Mouse (Mus musculus) hindbrain, embryonic 11.5 days (tissue): ENCODE data around the gene Hcrt. TPM values are rescaled to one million over a fixed set of nuclear protein-coding genes. Genes with fewer than 3 reads are reported as not detected.

Experiments used
- ATAC-seq: fragments of 200-750 bp; cut with Nextera tagmentation; 2 replicates; pipeline ENCODE4 v1.8.0; 2017; ENCODE audit warnings: mild to moderate bottlenecking, moderate TSS enrichment, moderate library complexity; ENCODE audit not compliant: low FRiP score
- DNase-seq: peaks from one replicate; pipeline ENCODE4 v3.0.0-alpha.2; 2015; ENCODE audit warnings: low spot score
- H3K27ac ChIP-seq: fragments of 300-500 bp; sonication (generic); 2 replicates; pipeline ENCODE4 v1.5.1; 2014; ENCODE audit warnings: mild to moderate bottlenecking, low read depth, low read length
- H3K27me3 ChIP-seq: fragments of 300-500 bp; sonication (generic); 2 replicates; pipeline ENCODE4 v1.6.1; 2014; ENCODE audit warnings: mild to moderate bottlenecking, low read length, moderate library complexity, mixed read lengths; ENCODE audit not compliant: control insufficient read depth, insufficient read depth
- H3K36me3 ChIP-seq: fragments of 300-500 bp; sonication (generic); 2 replicates; pipeline ENCODE4 v1.6.1; 2014; ENCODE audit warnings: mild to moderate bottlenecking, low read length, moderate library complexity, mixed read lengths; ENCODE audit not compliant: control insufficient read depth, insufficient read depth
- H3K4me1 ChIP-seq: fragments of 300-500 bp; sonication (generic); replicated peaks from 2 replicates; pipeline ENCODE4 v1.6.1; 2014; ENCODE audit warnings: low read length, mixed read lengths; ENCODE audit not compliant: control insufficient read depth, insufficient read depth
- H3K4me2 ChIP-seq: fragments of 300-500 bp; sonication (generic); replicated peaks from 2 replicates; pipeline ENCODE4 v1.6.1; 2014; ENCODE audit warnings: mild to moderate bottlenecking, low read depth, low read length
- H3K4me3 ChIP-seq: fragments of 300-500 bp; sonication (generic); 2 replicates; pipeline ENCODE4 v1.5.1; 2014; ENCODE audit warnings: low read depth, low read length
- H3K9ac ChIP-seq: fragments of 300-500 bp; sonication (generic); 2 replicates; pipeline ENCODE4 v1.6.1; 2014; ENCODE audit warnings: low read depth, low read length
- H3K9me3 ChIP-seq: fragments of 300-500 bp; sonication (generic); 2 replicates; pipeline ENCODE4 v1.6.1; 2016; ENCODE audit warnings: low read length; ENCODE audit not compliant: control insufficient read depth
- WGBS: fragments of 180-500 bp; shearing (Covaris S2); extraction: QIAGEN DNeasy Blood & Tissue Kit; methylation state at CpG from one replicate; pipeline ENCODE4 v1.1.7; 2014; 5-methylcytosine and 5-hydroxymethylcytosine counted together
- polyA plus RNA-seq: library from polyadenylated mRNA; unstranded; fragments of >200 nt; fragmentation: Nextera tagmentation; extraction: Ambion mirVana; gene quantifications from 2 replicates; pipeline ENCODE4 v1.2.1, GENCODE M21; 2014

The Hcrt gene
- polyA plus RNA-seq, 1 experiment from 2014 or later, result not detected

DNA sequence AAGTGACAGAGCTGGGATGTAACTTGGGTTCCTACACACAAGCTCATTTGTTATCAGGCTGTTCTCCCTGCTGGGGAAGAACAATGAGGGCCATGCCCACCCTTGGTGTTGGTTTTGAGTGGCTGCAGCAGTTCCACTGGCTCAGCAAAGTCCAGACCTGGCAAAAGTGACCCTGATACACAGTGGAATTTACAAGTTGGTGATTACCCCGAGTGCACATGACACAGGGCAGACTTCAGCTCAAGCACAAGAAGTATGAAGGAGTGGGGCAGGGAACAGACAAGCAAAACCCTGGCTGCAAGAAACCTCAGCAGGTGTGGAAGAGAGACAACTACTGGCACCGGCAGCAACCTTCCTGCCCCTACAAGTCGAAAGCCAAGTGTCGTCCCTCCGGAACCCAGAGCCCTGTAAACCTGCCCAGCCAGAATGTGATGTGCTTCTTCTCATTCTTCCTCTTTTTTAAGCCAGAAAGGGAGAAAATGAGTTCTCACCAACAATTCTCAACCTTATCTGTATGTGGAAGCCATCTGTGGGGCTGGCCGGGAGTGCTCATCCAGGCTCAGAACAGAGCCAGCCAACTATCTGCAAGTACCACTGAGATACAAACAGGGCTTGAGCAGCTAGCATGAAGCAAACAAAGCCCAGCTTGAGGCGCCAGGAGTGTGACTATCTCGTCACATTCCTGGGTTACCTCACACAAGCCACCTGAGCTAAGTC lies 40.8 kb downstream of the Hcrt start:
- Histone ChIP-seq H3K4me1 (no peaks in the 10 kb centered on the region), H3K27ac (no peak overlapping the region), H3K4me3 (no peak overlapping the region), H3K27me3 (no peaks in the 10 kb centered on the region), H3K4me2 (no peak overlapping the region), H3K9me3 (no peaks in the 10 kb centered on the region), H3K9ac (no peak overlapping the region), H3K36me3 (no peaks in the 10 kb centered on the region)
- ATAC-seq (no peak), DNase-seq (no peak)
- WGBS, result 75% methylated on average over 8 of the region's 8 CpGs

- H3K27ac ChIP-seq, result no peak overlapping the region
- no peak for ATAC-seq
- H3K27me3 ChIP-seq, result no peaks in the 10 kb centered on the region
- no peak overlapping the region for H3K4me2 ChIP-seq
- H3K9ac ChIP-seq, result no peak overlapping the region
- no peaks in the 10 kb centered on the region for H3K4me1 ChIP-seq
- H3K9me3 ChIP-seq, result no peaks in the 10 kb centered on the region
- H3K4me3 ChIP-seq, result no peak overlapping the region
- WGBS, result 79% methylated on average over 4 of the region's 4 CpGs
- H3K36me3 ChIP-seq, result no peaks in the 10 kb centered on the region
- DNase-seq, result no peak
Observed at GRCm38 (mm10) chr11:100721254-100721653, 41.5 kb downstream of the Hcrt start.

- no peaks in the 10 kb centered on the region for H3K4me1 ChIP-seq
- DNase-seq (no peak), ATAC-seq (no peak)
- no peak overlapping the region for H3K4me3 ChIP-seq
- H3K36me3 ChIP-seq, result no peaks in the 10 kb centered on the region
- H3K4me2 ChIP-seq, result no peak overlapping the region
- H3K27ac ChIP-seq, result no peak overlapping the region
- H3K9ac ChIP-seq, result no peak overlapping the region
- H3K27me3 ChIP-seq, result no peaks in the 10 kb centered on the region
- H3K9me3 ChIP-seq, result no peaks in the 10 kb centered on the region
- 87% methylated on average over 5 of the region's 5 CpGs for WGBS
Observed at GRCm38 (mm10) chr11:100720345-100720744, 42.4 kb downstream of the Hcrt start.

- ATAC-seq, result no peak
- no peaks in the 10 kb centered on the region for H3K9me3 ChIP-seq
- no peak overlapping the region for H3K27ac ChIP-seq
- no peak overlapping the region for H3K4me3 ChIP-seq
- WGBS, result 84% methylated on average over 11 of the region's 11 CpGs
- H3K36me3 ChIP-seq, result no peaks in the 10 kb centered on the region
- DNase-seq, result no peak
- no peak overlapping the region for H3K4me2 ChIP-seq
- no peaks in the 10 kb centered on the region for H3K4me1 ChIP-seq
- no peaks in the 10 kb centered on the region for H3K27me3 ChIP-seq
- no peak overlapping the region for H3K9ac ChIP-seq
Observed at GRCm38 (mm10) chr11:100719893-100720292, 42.8 kb downstream of the Hcrt start.

DNA sequence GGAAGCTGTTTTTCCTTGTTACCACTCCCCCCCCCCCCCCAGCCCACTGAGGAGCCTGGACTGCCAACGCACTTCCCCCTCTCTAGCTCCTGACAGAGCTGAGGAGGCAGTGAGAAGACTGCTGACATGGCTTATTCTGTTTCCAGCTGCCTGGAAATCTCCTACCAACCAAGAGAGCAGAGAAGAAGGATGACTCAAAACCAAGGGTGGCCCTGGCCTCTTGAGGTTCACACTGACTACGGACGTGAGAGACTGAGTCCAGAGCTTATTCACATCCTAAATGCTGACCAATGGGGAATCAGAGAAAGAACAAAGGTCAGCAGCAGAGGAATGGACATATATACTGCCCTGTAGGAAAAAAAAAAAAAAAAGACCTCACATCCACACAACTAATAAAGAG lies 43.4 kb downstream of the Hcrt start:
- Histone ChIP-seq H3K4me2 (no peak overlapping the region), H3K9ac (no peak overlapping the region), H3K27me3 (no peaks in the 10 kb centered on the region), H3K4me1 (peaks cover under 1% of the 10 kb centered on the region; the same call in 1 of the 2 replicates), H3K27ac (no peak overlapping the region), H3K4me3 (no peak overlapping the region), H3K9me3 (no peaks in the 10 kb centered on the region), H3K36me3 (no peaks in the 10 kb centered on the region)
- ATAC-seq (no peak), DNase-seq (no peak)
- 78% methylated on average over 3 of the region's 3 CpGs for WGBS

- DNase-seq, result no peak
- H3K9me3 ChIP-seq, result no peaks in the 10 kb centered on the region
- 85% methylated on average over 4 of the region's 4 CpGs for WGBS
- no peak overlapping the region for H3K4me3 ChIP-seq
- H3K27me3 ChIP-seq, result no peaks in the 10 kb centered on the region
- no peak overlapping the region for H3K4me2 ChIP-seq
- H3K9ac ChIP-seq, result no peak overlapping the region
- H3K4me1 ChIP-seq, result peaks cover 5% of the 10 kb centered on the region
- no peaks in the 10 kb centered on the region for H3K36me3 ChIP-seq
- H3K27ac ChIP-seq, result no peak overlapping the region
- no peak for ATAC-seq
Observed at GRCm38 (mm10) chr11:100718866-100719265, 43.9 kb downstream of the Hcrt start.

- DNase-seq, result no peak
- no peak overlapping the region for H3K27ac ChIP-seq
- H3K36me3 ChIP-seq, result no peaks in the 10 kb centered on the region
- H3K9me3 ChIP-seq, result no peaks in the 10 kb centered on the region
- ATAC-seq, result no peak
- H3K27me3 ChIP-seq, result no peaks in the 10 kb centered on the region
- no peak overlapping the region for H3K4me2 ChIP-seq
- no peak overlapping the region for H3K9ac ChIP-seq
- 90% methylated on average over 7 of the region's 7 CpGs for WGBS
- peaks cover 9% of the 10 kb centered on the region for H3K4me1 ChIP-seq
- no peak overlapping the region for H3K4me3 ChIP-seq
Observed at GRCm38 (mm10) chr11:100718462-100718861, 44.3 kb downstream of the Hcrt start.

DNA sequence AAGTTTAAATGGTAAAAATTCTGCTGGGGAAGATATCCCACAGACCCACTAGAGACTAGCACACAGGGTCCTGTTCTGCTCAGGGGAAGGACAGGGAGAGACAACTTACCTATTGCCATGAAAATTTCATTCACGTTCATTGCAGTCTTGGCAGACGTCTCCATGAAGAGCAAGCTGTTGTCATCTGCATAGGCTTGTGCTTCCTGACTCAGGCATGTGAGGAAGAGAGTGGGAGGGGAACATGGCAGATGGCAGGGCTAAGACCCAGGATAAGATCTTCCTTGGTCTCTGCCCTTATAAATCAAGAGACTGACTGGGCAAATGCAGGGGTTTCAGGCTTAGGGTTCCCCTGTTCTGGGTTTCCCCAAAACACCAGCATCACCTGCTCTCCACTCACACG lies 46.1 kb downstream of the Hcrt start:
- no peaks in the 10 kb centered on the region for H3K9me3 ChIP-seq
- WGBS, result 89% methylated on average over 3 of the region's 3 CpGs

GRCm38 (mm10) chr11:100714948-100715347 lies 47.8 kb downstream of the Hcrt start:
- ATAC-seq (no peak), DNase-seq (no peak)
- WGBS, result 78% methylated on average over 6 of the region's 6 CpGs
- Histone ChIP-seq H3K4me2 (no peak overlapping the region), H3K9me3 (no peaks in the 10 kb centered on the region), H3K9ac (no peak overlapping the region), H3K27ac (0 out of 2 replicates have a peak overlapping the region, but pooled peaks have one; percentile 10), H3K36me3 (peaks cover 2% of the 10 kb centered on the region; the same call in 1 of the 2 replicates), H3K4me3 (no peak overlapping the region), H3K27me3 (no peaks in the 10 kb centered on the region), H3K4me1 (peaks cover 9% of the 10 kb centered on the region)

More for the DNA sequence above, 46.1 kb downstream of the Hcrt start:
- H3K27me3 ChIP-seq, result no peaks in the 10 kb centered on the region
- no peaks in the 10 kb centered on the region for H3K36me3 ChIP-seq
- no peak overlapping the region for H3K4me3 ChIP-seq
- no peak overlapping the region for H3K27ac ChIP-seq
- ATAC-seq (no peak), DNase-seq (no peak)
- H3K4me2 ChIP-seq, result no peak overlapping the region
- H3K4me1 ChIP-seq, result peaks cover 9% of the 10 kb centered on the region
- H3K9ac ChIP-seq, result no peak overlapping the region
